ENCODE assay signal across 8 mouse cellular contexts in genomic region chr4:155409058-155409776, GRCm38 (mm10). TPM values are rescaled to one million over a fixed set of nuclear protein-coding genes. Genes with fewer than 3 reads are reported as not detected.
DNase-seq lines count a peak whose midpoint lies in the region; ATAC-seq lines count a peak whose summit lies in the region.

Cfap74 (plus strand) TSS chr4:155409190.

- peak; percentile 97 for ATAC-seq in hindbrain, embryonic 14.5 days (ENCODE audit: low FRiP score)
- no peak for ATAC-seq in erythroblast, adult 5-6 weeks (replicated peaks; ENCODE audit: low FRiP score, poor library complexity, severe bottlenecking)

- peak within 1 kb of the TSS; percentile 50 for H3K4me3 ChIP-seq in hindbrain, embryonic 14.5 days (replicated peaks; ENCODE audit: low read length)

- H3K9ac ChIP-seq in hindbrain, embryonic 14.5 days, result peak within 1 kb of the TSS; percentile 49

- peak within 1 kb of the TSS; percentile 77 for H3K4me2 ChIP-seq in hindbrain, embryonic 14.5 days (replicated peaks)

- peak; percentile 78 for DNase-seq in T-cell, adult 2 months (ENCODE audit: low spot score)
- DNase-seq in cerebellum, postnatal 25 days, result peak; percentile 86 to 91
- peak; percentile 89 for DNase-seq in frontal cortex, postnatal 36 days (ENCODE audit: low spot score in 2 of 2)
- DNase-seq in hindbrain, embryonic 14.5 days (ENCODE audit: low spot score), result peak; percentile 88
- DNase-seq in layer of hippocampus, postnatal 25 days (ENCODE audit: extremely low spot score in 1 of 2, low spot score in 1 of 2), result peak; percentile 72 to 77
- DNase-seq in lung, postnatal 10 days, result peak; percentile 77
- DNase-seq in retina, postnatal 7 days (ENCODE audit: low read depth, low spot score), result peak; percentile 75

- H3K9me3 ChIP-seq in hindbrain, embryonic 14.5 days (ENCODE audit: control insufficient read depth, low read length), result no peaks in the 10 kb centered on the region

- no peaks in the 10 kb centered on the region for H3K27me3 ChIP-seq in hindbrain, embryonic 14.5 days (ENCODE audit: control insufficient read depth, insufficient read depth, low read length)

- under 1% methylated on average over 35 of the region's 35 CpGs for WGBS in hindbrain, embryonic 14.5 days

- peaks cover 11% of the 10 kb centered on the region for H3K4me1 ChIP-seq in hindbrain, embryonic 14.5 days (replicated peaks; ENCODE audit: control insufficient read depth, insufficient read depth, low read length)

- H3K27ac ChIP-seq in hindbrain, embryonic 14.5 days, result peak within 1 kb of the TSS; percentile 60

- H3K36me3 ChIP-seq in hindbrain, embryonic 14.5 days (replicated peaks; ENCODE audit: control insufficient read depth, insufficient read depth), result no peaks in the 10 kb centered on the region

RNA-seq across cellular contexts. Expression of gene Cfap74, which starts in this region (rescaled TPM):
- polyA plus RNA-seq in hindbrain, embryonic 14.5 days (2014; fragmentation: Nextera tagmentation; extraction: Ambion mirVana), result 4.6 and 4.9 TPM in 2 replicates
- 10 to 100 TPM in 1 of 2 experiments, 1 to 10 TPM in 1; 9.2 to 11.4 TPM for total RNA-seq in layer of hippocampus, postnatal 25 days (2021)
- not detected in 2 replicates for total RNA-seq in erythroblast, adult 5-6 weeks (2015; ENCODE audit: low replicate concordance)
- total RNA-seq in erythroblast, adult 5-6 weeks (2017; ENCODE audit: low replicate concordance), result 0.56 TPM in 1 of 2 replicates, not detected in the other

Comparison
In these comparisons a context has a peak if more than half of its experiments do, and no peak if none do; other contexts are left out.
1. RNA of gene Cfap74 (total RNA-seq): 9.2 to 11.4 TPM in layer of hippocampus, postnatal 25 days; 0.56 TPM in erythroblast, adult 5-6 weeks; every median in the first group is over 4 times any median in the second.
2. Peak in every context shown above with its lines, with median percentiles within 50 percentile points of each other: DNase-seq.